Mouse (Mus musculus): ENCODE measurements around the gene Ncs1. TPM values are rescaled to one million over a fixed set of nuclear protein-coding genes. Genes with fewer than 3 reads are reported as not detected.

Gene Ncs1
- total RNA-seq, 2 experiments from 2014 or later: 3.9 to 7.8 TPM

GRCm38 (mm10) chr2:31339826-31340225 lies 94.2 kb downstream of the Ncs1 start:
- DNase-seq: peak in 1 of 2 experiments; percentile 35

- no peak for DNase-seq
These were observed 96.3 kb downstream of the Ncs1 start for GRCm38 (mm10) chr2:31341726-31342535.

Other genes with a start within 250 kb of the Ncs1 start
- 10 to 100 TPM; 50.6 to 51.7 TPM for gene Fnbp1, start 103.8 kb upstream of the Ncs1 start, total RNA-seq (2021)
- 10 to 100 TPM; 58.5 to 63.4 TPM for gene Gpr107, start 93.5 kb upstream of the Ncs1 start, total RNA-seq (2021)
- 1 to 10 TPM; 1.7 to 1.9 TPM for gene Hmcn2, start 68.6 kb downstream of the Ncs1 start, total RNA-seq (2021)
- gene Ass1, start 224.4 kb downstream of the Ncs1 start, total RNA-seq (2021): 10 to 100 TPM; 22.6 to 37.2 TPM